Mouse (Mus musculus): ENCODE data around the gene Vax1. TPM values are rescaled to one million over a fixed set of nuclear protein-coding genes. Genes with fewer than 3 reads are reported as not detected.

Gene Vax1
- polyA plus RNA-seq, 1 experiment: not detected

GRCm38 (mm10) chr19:59166311-59166761 is 3.5 kb downstream of the Vax1 start:
- TF ChIP-seq POLR2A (IDR thresholded peaks at IDR 0.05; ENCODE audit: borderline replicate concordance, control insufficient read depth, low read depth, low read length) (no peak), CTCF (IDR thresholded peaks at IDR 0.05; ENCODE audit: control insufficient read depth, insufficient read depth, low read length) (no peak)
- Histone ChIP-seq H3K27ac (ENCODE audit: control insufficient read depth, insufficient read depth, low read depth, low read length, poor library complexity) (no peak overlapping the region), H3K4me3 (replicated peaks; ENCODE audit: control insufficient read depth, low read depth, low read length) (no peak overlapping the region), H3K4me1 (ENCODE audit: control insufficient read depth, insufficient read depth, low read length) (no peaks in the 10 kb centered on the region)
- 1% methylated on average over 55 of the region's 55 CpGs for WGBS

- WGBS: 7% methylated on average over 7 of the region's 7 CpGs
Measured at GRCm38 (mm10) chr19:59165577-59165976, 4.3 kb downstream of the Vax1 start.

GRCm38 (mm10) chr19:59164896-59165560 is 4.8 kb downstream of the Vax1 start:
- H3K27ac ChIP-seq (ENCODE audit: control insufficient read depth, insufficient read depth, low read depth, low read length, poor library complexity): no peak overlapping the region
- 12% methylated on average over 16 of the region's 16 CpGs for WGBS
- H3K4me3 ChIP-seq (replicated peaks; ENCODE audit: control insufficient read depth, low read depth, low read length): no peak overlapping the region
- TF ChIP-seq POLR2A (IDR thresholded peaks at IDR 0.05; ENCODE audit: borderline replicate concordance, control insufficient read depth, low read depth, low read length) (no peak), CTCF (IDR thresholded peaks at IDR 0.05; ENCODE audit: control insufficient read depth, insufficient read depth, low read length) (no peak)
- no peaks in the 10 kb centered on the region for H3K4me1 ChIP-seq (ENCODE audit: control insufficient read depth, insufficient read depth, low read length)

More at GRCm38 (mm10) chr19:59165577-59165976, 4.3 kb downstream of the Vax1 start:
- TF ChIP-seq POLR2A (IDR thresholded peaks at IDR 0.05; ENCODE audit: borderline replicate concordance, control insufficient read depth, low read depth, low read length): no peak
- TF ChIP-seq CTCF (IDR thresholded peaks at IDR 0.05; ENCODE audit: control insufficient read depth, insufficient read depth, low read length): no peak
- H3K4me1 ChIP-seq (ENCODE audit: control insufficient read depth, insufficient read depth, low read length): no peaks in the 10 kb centered on the region
- no peak overlapping the region for H3K27ac ChIP-seq (ENCODE audit: control insufficient read depth, insufficient read depth, low read depth, low read length, poor library complexity)
- H3K4me3 ChIP-seq (replicated peaks; ENCODE audit: control insufficient read depth, low read depth, low read length): no peak overlapping the region

- TF ChIP-seq CTCF (IDR thresholded peaks at IDR 0.05; ENCODE audit: control insufficient read depth, insufficient read depth, low read length) (no peak), POLR2A (IDR thresholded peaks at IDR 0.05; ENCODE audit: borderline replicate concordance, control insufficient read depth, low read depth, low read length) (no peak)
- H3K4me1 ChIP-seq (ENCODE audit: control insufficient read depth, insufficient read depth, low read length): no peaks in the 10 kb centered on the region
- H3K4me3 ChIP-seq (replicated peaks; ENCODE audit: control insufficient read depth, low read depth, low read length): no peak overlapping the region
- no peak overlapping the region for H3K27ac ChIP-seq (ENCODE audit: control insufficient read depth, insufficient read depth, low read depth, low read length, poor library complexity)
- WGBS: 15% methylated on average over 1 of the region's 1 CpGs
Measured at GRCm38 (mm10) chr19:59164111-59164510, 5.7 kb downstream of the Vax1 start.

- 2% methylated on average over 4 of the region's 4 CpGs for WGBS
- H3K4me1 ChIP-seq (ENCODE audit: control insufficient read depth, insufficient read depth, low read length): no peaks in the 10 kb centered on the region
- H3K4me3 ChIP-seq (replicated peaks; ENCODE audit: control insufficient read depth, low read depth, low read length): no peak overlapping the region
- no peak overlapping the region for H3K27ac ChIP-seq (ENCODE audit: control insufficient read depth, insufficient read depth, low read depth, low read length, poor library complexity)
- no peak for TF ChIP-seq POLR2A (IDR thresholded peaks at IDR 0.05; ENCODE audit: borderline replicate concordance, control insufficient read depth, low read depth, low read length)
- TF ChIP-seq CTCF (IDR thresholded peaks at IDR 0.05; ENCODE audit: control insufficient read depth, insufficient read depth, low read length): no peak
Measured at GRCm38 (mm10) chr19:59156702-59157101, 13.2 kb downstream of the Vax1 start.

- no peak overlapping the region for H3K4me3 ChIP-seq (replicated peaks; ENCODE audit: control insufficient read depth, low read depth, low read length)
- TF ChIP-seq POLR2A (IDR thresholded peaks at IDR 0.05; ENCODE audit: borderline replicate concordance, control insufficient read depth, low read depth, low read length) (no peak), CTCF (IDR thresholded peaks at IDR 0.05; ENCODE audit: control insufficient read depth, insufficient read depth, low read length) (no peak)
- H3K4me1 ChIP-seq (ENCODE audit: control insufficient read depth, insufficient read depth, low read length): no peaks in the 10 kb centered on the region
- WGBS: 76% methylated on average over 2 of the region's 2 CpGs
- no peak overlapping the region for H3K27ac ChIP-seq (ENCODE audit: control insufficient read depth, insufficient read depth, low read depth, low read length, poor library complexity)
Measured at GRCm38 (mm10) chr19:59154171-59154570, 15.7 kb downstream of the Vax1 start.

GRCm38 (mm10) chr19:59145492-59146140 is 24.2 kb downstream of the Vax1 start:
- WGBS: 66% methylated on average over 9 of the region's 9 CpGs
- TF ChIP-seq CTCF (IDR thresholded peaks at IDR 0.05; ENCODE audit: control insufficient read depth, insufficient read depth, low read length): no peak
- no peak for TF ChIP-seq POLR2A (IDR thresholded peaks at IDR 0.05; ENCODE audit: borderline replicate concordance, control insufficient read depth, low read depth, low read length)
- Histone ChIP-seq H3K4me1 (ENCODE audit: control insufficient read depth, insufficient read depth, low read length) (no peaks in the 10 kb centered on the region), H3K4me3 (replicated peaks; ENCODE audit: control insufficient read depth, low read depth, low read length) (no peak overlapping the region), H3K27ac (ENCODE audit: control insufficient read depth, insufficient read depth, low read depth, low read length, poor library complexity) (no peak overlapping the region)

GRCm38 (mm10) chr19:59145064-59145463 is 24.8 kb downstream of the Vax1 start:
- no peak overlapping the region for H3K27ac ChIP-seq (ENCODE audit: control insufficient read depth, insufficient read depth, low read depth, low read length, poor library complexity)
- WGBS: 78% methylated on average over 6 of the region's 6 CpGs
- no peak overlapping the region for H3K4me3 ChIP-seq (replicated peaks; ENCODE audit: control insufficient read depth, low read depth, low read length)
- TF ChIP-seq POLR2A (IDR thresholded peaks at IDR 0.05; ENCODE audit: borderline replicate concordance, control insufficient read depth, low read depth, low read length) (no peak), CTCF (IDR thresholded peaks at IDR 0.05; ENCODE audit: control insufficient read depth, insufficient read depth, low read length) (no peak)
- H3K4me1 ChIP-seq (ENCODE audit: control insufficient read depth, insufficient read depth, low read length): no peaks in the 10 kb centered on the region
